Mouse (Mus musculus) embryonic facial prominence, embryonic 14.5 days (tissue): ENCODE measurements around the gene Pik3cg. TPM values are rescaled to one million over a fixed set of nuclear protein-coding genes. Genes with fewer than 3 reads are reported as not detected.
A peak's percentile ranks its signal among the peaks of the same experiment; 100 is the strongest.
"Not testable (repeated sequence)": the region's sequence is repeated elsewhere in the genome, so short reads cannot be mapped to it uniquely, and the experiment has no call there.

ENCODE experiments used
- ATAC-seq: fragments of 200-750 bp; cut with Nextera tagmentation; 2 replicates; pipeline ENCODE4 v1.8.0; 2017; ENCODE audit warnings: low read depth, moderate number of reproducible peaks, moderate TSS enrichment
- DNase-seq: peaks from one replicate; pipeline ENCODE4 v3.0.0-alpha.2; 2015; ENCODE audit warnings: low spot score
- H3K27ac ChIP-seq: fragments of 300-500 bp; sonication (generic); replicated peaks from 2 replicates; pipeline ENCODE4 v1.5.1; 2014; ENCODE audit warnings: low read depth, mild to moderate bottlenecking, low read length, moderate library complexity
- H3K27me3 ChIP-seq: fragments of 300-500 bp; sonication (generic); replicated peaks from 2 replicates; pipeline ENCODE4 v1.6.1; 2014; ENCODE audit warnings: low read length; ENCODE audit not compliant: control insufficient read depth, insufficient read depth
- H3K36me3 ChIP-seq: fragments of 300-500 bp; sonication (generic); 2 replicates; pipeline ENCODE4 v1.6.1; 2014; ENCODE audit warnings: low read length, mixed read lengths; ENCODE audit not compliant: control insufficient read depth, insufficient read depth
- H3K4me1 ChIP-seq: fragments of 300-500 bp; sonication (generic); 2 replicates; pipeline ENCODE4 v1.6.1; 2014; ENCODE audit warnings: antibody characterized with exemption, low read length; ENCODE audit not compliant: control insufficient read depth, insufficient read depth
- H3K4me2 ChIP-seq: fragments of 300-500 bp; sonication (generic); 2 replicates; pipeline ENCODE4 v1.6.1; 2014; ENCODE audit warnings: low read depth, mild to moderate bottlenecking, low read length, moderate library complexity, mixed read lengths
- H3K4me3 ChIP-seq: fragments of 300-500 bp; sonication (generic); 2 replicates; pipeline ENCODE4 v1.5.1; 2014; ENCODE audit warnings: low read depth, mild to moderate bottlenecking, low read length
- H3K9ac ChIP-seq: fragments of 300-500 bp; sonication (generic); 2 replicates; pipeline ENCODE4 v1.6.1; 2014; ENCODE audit warnings: low read depth, mild to moderate bottlenecking, low read length, moderate library complexity, mixed read lengths
- H3K9me3 ChIP-seq: fragments of 300-500 bp; sonication (generic); 2 replicates; pipeline ENCODE4 v1.6.1; 2016; ENCODE audit warnings: low read length; ENCODE audit not compliant: control insufficient read depth
- WGBS: fragments of 180-500 bp; shearing (Covaris S2); extraction: QIAGEN DNeasy Blood & Tissue Kit; methylation state at CpG from one replicate; pipeline ENCODE4 v1.1.7; 2014; 5-methylcytosine and 5-hydroxymethylcytosine counted together
- polyA plus RNA-seq: library from polyadenylated mRNA; unstranded; fragments of >200 nt; fragmentation: Nextera tagmentation; extraction: Ambion mirVana; gene quantifications from 2 replicates; pipeline ENCODE4 v1.2.1, GENCODE M21; 2014

Gene Pik3cg
- polyA plus RNA-seq, result 4.3 and 4.7 TPM in 2 replicates

DNA sequence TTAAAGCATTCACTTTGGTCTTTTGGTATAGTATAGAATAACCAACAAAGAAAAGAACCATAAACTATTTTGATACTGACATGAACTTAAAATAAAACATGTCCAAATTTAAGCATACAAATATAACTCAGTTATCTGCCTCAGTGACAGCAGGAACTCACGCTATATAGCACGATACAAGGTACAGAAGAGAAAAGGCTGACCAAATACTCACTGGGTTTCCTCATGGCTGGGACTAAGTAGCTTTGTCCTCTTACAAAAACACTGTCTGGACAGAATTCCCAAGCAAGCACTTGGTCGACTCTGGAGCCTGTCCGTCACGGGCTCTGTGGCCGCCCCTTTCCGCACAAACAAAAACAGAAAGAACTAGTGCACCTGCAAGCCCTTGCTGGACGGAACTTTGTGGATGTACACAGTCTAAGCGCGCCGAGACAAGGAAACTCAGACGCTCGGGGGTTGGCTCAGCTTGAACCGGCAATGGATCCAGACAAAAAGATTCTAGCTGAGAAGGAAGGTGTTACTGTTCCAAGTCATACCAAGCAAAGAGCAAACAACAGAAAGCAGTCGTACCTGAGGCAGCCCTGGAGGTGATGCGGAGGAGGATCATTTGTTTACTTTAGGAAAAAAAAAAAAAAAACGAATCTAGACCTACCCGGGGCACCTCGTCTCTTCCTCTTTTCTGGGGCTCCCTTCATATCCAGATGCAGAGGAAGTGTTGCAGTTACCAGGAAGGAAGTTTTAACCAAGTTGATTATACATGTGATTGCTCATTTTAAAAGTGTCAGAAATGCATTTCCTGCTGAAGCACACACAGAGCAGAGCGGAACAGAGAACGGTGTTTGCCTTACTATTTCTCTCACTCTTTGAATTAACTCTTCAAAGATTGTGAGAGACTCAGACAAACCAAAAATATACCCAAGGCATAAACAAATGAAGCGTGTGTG, at the start of gene Pik3cg:
Gene Pik3cg, minus strand, starts transcription at position 712 of the 944 bp plus-strand sequence.
- Histone ChIP-seq H3K27ac (peak within 1 kb of the TSS; percentile 52; the same call in 1 of the 2 replicates), H3K4me1 (no peaks in the 10 kb centered on the region; the same call in 1 of the 2 replicates), H3K36me3 (no peaks in the 10 kb centered on the region), H3K27me3 (no peaks in the 10 kb centered on the region), H3K4me2 (peak within 1 kb of the TSS; percentile 38), H3K9me3 (no peaks in the 10 kb centered on the region), H3K4me3 (peak within 1 kb of the TSS; percentile 13; the same call in 1 of the 2 replicates), H3K9ac (no peak within 1 kb of the TSS)
- 49% methylated on average over 22 of the region's 22 CpGs for WGBS
- ATAC-seq (no peak), DNase-seq (peak; percentile 12)

- no peaks in the 10 kb centered on the region for H3K36me3 ChIP-seq
- no peak overlapping the region for H3K27ac ChIP-seq
- H3K27me3 ChIP-seq, result no peaks in the 10 kb centered on the region
- 12% methylated on average over 2 of the region's 2 CpGs for WGBS
- H3K4me2 ChIP-seq, result no peak overlapping the region
- no peak for ATAC-seq
- no peak overlapping the region for H3K4me3 ChIP-seq
- no peaks in the 10 kb centered on the region for H3K4me1 ChIP-seq
- H3K9ac ChIP-seq, result no peak overlapping the region
- no peak for DNase-seq
- no peaks in the 10 kb centered on the region for H3K9me3 ChIP-seq
These were observed 40.0 kb upstream of the Pik3cg start for GRCm38 (mm10) chr12:32248483-32248882.

GRCm38 (mm10) chr12:32245566-32246233, 37.2 kb upstream of the Pik3cg start:
- Histone ChIP-seq H3K4me1 (no peaks in the 10 kb centered on the region), H3K4me3 (no peak overlapping the region), H3K36me3 (no peaks in the 10 kb centered on the region), H3K4me2 (no peak overlapping the region), H3K27me3 (no peaks in the 10 kb centered on the region), H3K9ac (no peak overlapping the region), H3K27ac (no peak overlapping the region), H3K9me3 (no peaks in the 10 kb centered on the region)
- WGBS, result 68% methylated on average over 5 of the region's 5 CpGs
- DNase-seq (peak; percentile 29), ATAC-seq (no peak)

DNA sequence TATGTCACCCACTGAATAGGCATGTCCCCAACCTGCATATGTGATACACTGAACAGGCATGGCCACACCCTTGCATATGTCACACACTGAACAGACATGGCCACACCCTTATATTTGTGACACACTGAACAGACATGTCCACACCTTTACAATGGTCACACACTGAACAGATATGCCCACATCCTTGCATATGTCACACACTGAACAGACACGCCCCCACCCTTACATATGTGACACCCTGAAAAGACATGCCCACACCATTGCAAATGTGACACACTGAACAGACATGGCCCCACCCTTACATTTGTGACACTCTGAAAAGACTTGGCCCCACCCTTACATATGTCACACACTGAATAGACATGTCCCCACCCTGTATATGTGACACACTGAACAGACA, 35.1 kb upstream of the Pik3cg start:
- H3K9ac ChIP-seq, result no peak overlapping the region
- H3K4me1 ChIP-seq, result no peaks in the 10 kb centered on the region; the same call in 1 of the 2 replicates
- no peak overlapping the region for H3K4me2 ChIP-seq
- ATAC-seq, result no peak
- 67% methylated on average over 1 of the region's 1 CpGs for WGBS
- no peak overlapping the region for H3K27ac ChIP-seq
- H3K27me3 ChIP-seq, result no peaks in the 10 kb centered on the region
- H3K4me3 ChIP-seq, result no peak overlapping the region
- no peaks in the 10 kb centered on the region for H3K36me3 ChIP-seq
- H3K9me3 ChIP-seq, result no peaks in the 10 kb centered on the region
- no peak for DNase-seq

DNA sequence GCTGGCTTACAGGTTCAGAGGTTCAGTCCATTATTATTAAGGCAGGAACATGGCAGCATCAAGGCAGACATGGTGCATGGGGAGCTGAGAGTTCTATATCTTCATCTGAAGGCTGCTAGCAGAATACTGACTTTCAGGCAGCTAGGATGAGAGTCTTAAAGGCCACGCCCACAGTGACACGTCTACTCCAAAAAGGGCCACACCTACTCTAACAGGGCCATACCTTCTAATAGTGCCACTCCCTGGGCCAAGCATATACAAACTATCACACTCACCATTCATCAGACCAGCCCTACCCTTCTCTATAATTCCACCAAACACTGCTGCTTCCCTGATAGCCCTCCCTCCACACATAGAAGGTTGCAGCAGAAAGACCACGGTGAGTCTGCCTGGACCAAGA, 30.7 kb upstream of the Pik3cg start:
- not testable (repeated sequence) for H3K9ac ChIP-seq, H3K4me1 ChIP-seq, H3K4me2 ChIP-seq, H3K4me3 ChIP-seq, ATAC-seq, H3K27me3 ChIP-seq, H3K9me3 ChIP-seq, H3K36me3 ChIP-seq, DNase-seq
- peak overlapping the region; percentile 66 for H3K27ac ChIP-seq
- 74% methylated on average over 3 of the region's 3 CpGs for WGBS

GRCm38 (mm10) chr12:32238433-32238832, 30.0 kb upstream of the Pik3cg start:
- 27% methylated on average over 5 of the region's 5 CpGs for WGBS
- DNase-seq, result peak; percentile 92
- no peaks in the 10 kb centered on the region for H3K9me3 ChIP-seq
- H3K4me1 ChIP-seq, result no peaks in the 10 kb centered on the region; the same call in 1 of the 2 replicates
- ATAC-seq, result peak; percentile 72
- H3K27me3 ChIP-seq, result no peaks in the 10 kb centered on the region
- H3K4me2 ChIP-seq, result no peak overlapping the region
- H3K9ac ChIP-seq, result no peak overlapping the region
- H3K4me3 ChIP-seq, result no peak overlapping the region
- no peaks in the 10 kb centered on the region for H3K36me3 ChIP-seq
- peak overlapping the region; percentile 66 for H3K27ac ChIP-seq

- H3K27me3 ChIP-seq, result no peaks in the 10 kb centered on the region
- no peak overlapping the region for H3K4me3 ChIP-seq
- H3K9me3 ChIP-seq, result no peaks in the 10 kb centered on the region
- no peaks in the 10 kb centered on the region for H3K36me3 ChIP-seq
- H3K9ac ChIP-seq, result no peak overlapping the region
- peak; percentile 31; the same call in 1 of the 2 replicates for ATAC-seq
- H3K4me2 ChIP-seq, result no peak overlapping the region
- 35% methylated on average over 5 of the region's 5 CpGs for WGBS
- H3K27ac ChIP-seq, result peak overlapping the region; percentile 66
- no peaks in the 10 kb centered on the region; the same call in 1 of the 2 replicates for H3K4me1 ChIP-seq
- DNase-seq, result peak; percentile 35
These were observed 29.4 kb upstream of the Pik3cg start for GRCm38 (mm10) chr12:32237839-32238238.

GRCm38 (mm10) chr12:32237139-32237538, 28.7 kb upstream of the Pik3cg start:
- Histone ChIP-seq H3K27ac (no peak overlapping the region), H3K9me3 (no peaks in the 10 kb centered on the region), H3K27me3 (no peaks in the 10 kb centered on the region), H3K36me3 (no peaks in the 10 kb centered on the region), H3K4me2 (no peak overlapping the region), H3K4me1 (no peaks in the 10 kb centered on the region; the same call in 1 of the 2 replicates), H3K9ac (no peak overlapping the region), H3K4me3 (no peak overlapping the region)
- 8% methylated on average over 1 of the region's 1 CpGs for WGBS
- ATAC-seq, result no peak
- DNase-seq, result no peak
